Mouse (Mus musculus) cortical plate, adult 2 months (tissue): Measurements from ENCODE around the gene Pde6h. TPM values are rescaled to one million over a fixed set of nuclear protein-coding genes. Genes with fewer than 3 reads are reported as not detected.
A peak's percentile ranks its signal among the peaks of the same experiment; 100 is the strongest.

Experiments used
- H3K27ac ChIP-seq: fragments of 200-500 bp; 2 replicates; pipeline ENCODE4 v1.5.1; 2012; ENCODE audit warnings: low read length, control low read depth, inconsistent platforms; ENCODE audit not compliant: insufficient read depth
- H3K4me1 ChIP-seq: fragments of 200-500 bp; 2 replicates; pipeline ENCODE4 v1.6.1; 2011; ENCODE audit warnings: low read length; ENCODE audit not compliant: control insufficient read depth, insufficient read depth
- H3K4me3 ChIP-seq: fragments of 200-500 bp; 2 replicates; pipeline ENCODE4 v1.5.1; 2011; ENCODE audit warnings: mild to moderate bottlenecking, low read length, control low read depth; ENCODE audit not compliant: insufficient read depth
- CTCF ChIP-seq: fragments of 200-500 bp; IDR thresholded peaks from 2 replicates; pipeline ENCODE4 v1.5.1; 2011; ENCODE audit warnings: mild to moderate bottlenecking, control low read depth, low read length; ENCODE audit not compliant: insufficient read depth; ENCODE audit errors: extremely low read depth
- POLR2A ChIP-seq: fragments of 200-500 bp; IDR thresholded peaks from 2 replicates; pipeline ENCODE4 v1.6.1; 2011; ENCODE audit warnings: mild to moderate bottlenecking, low read length, control low read depth; ENCODE audit not compliant: insufficient read depth; ENCODE audit errors: extremely low read depth
- polyA plus RNA-seq: library from polyadenylated mRNA; depleted of rRNA; stranded (reverse); fragments of >200 nt; gene quantifications from 2 replicates; pipeline ENCODE4 v1.2.3, GENCODE M21; 2012

Gene Pde6h
- polyA plus RNA-seq, 1 experiment, result 0.46 TPM

DNA sequence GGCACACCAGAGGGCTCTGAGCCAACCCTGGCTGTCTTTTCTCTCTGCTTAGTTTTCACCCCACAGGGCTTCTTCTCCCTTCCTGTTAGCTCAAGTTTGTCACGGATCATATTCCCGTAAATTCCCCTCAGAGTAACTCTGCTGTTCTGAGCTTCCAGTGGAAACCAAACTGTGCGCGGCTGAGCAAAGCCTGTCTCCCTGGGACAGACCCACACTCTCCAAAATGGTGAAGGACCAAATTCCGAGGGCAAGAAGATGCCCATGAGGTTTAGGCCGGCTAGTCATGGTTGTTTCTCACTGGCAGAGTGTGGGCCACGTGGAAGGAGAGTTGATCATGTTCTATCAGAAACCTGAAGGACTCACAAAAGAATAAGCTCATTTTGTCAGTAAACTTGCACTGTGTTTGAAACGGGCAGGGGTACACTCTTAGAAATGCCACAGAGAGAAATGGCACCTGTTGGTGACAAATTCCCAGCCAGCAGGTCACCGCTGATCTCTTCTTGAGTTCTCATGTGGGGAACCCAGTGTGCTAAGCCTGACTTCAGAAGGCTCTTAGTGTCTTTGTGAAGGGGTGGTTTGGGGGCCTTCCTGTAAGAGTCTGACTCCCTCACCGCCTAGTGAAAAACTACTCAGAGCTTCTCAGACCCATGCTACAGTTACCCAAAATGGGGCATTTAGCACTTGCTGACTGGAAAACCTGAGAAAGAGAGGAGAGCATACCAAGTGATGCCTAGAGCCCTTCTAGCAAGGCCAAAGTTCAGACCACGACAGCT lies 16.7 kb downstream of the Pde6h start:
- peaks cover 3% of the 10 kb centered on the region for H3K4me1 ChIP-seq
- TF ChIP-seq POLR2A (no peak), CTCF (no peak)
- H3K27ac ChIP-seq, result peak overlapping the region; percentile 90
- no peak overlapping the region for H3K4me3 ChIP-seq

DNA sequence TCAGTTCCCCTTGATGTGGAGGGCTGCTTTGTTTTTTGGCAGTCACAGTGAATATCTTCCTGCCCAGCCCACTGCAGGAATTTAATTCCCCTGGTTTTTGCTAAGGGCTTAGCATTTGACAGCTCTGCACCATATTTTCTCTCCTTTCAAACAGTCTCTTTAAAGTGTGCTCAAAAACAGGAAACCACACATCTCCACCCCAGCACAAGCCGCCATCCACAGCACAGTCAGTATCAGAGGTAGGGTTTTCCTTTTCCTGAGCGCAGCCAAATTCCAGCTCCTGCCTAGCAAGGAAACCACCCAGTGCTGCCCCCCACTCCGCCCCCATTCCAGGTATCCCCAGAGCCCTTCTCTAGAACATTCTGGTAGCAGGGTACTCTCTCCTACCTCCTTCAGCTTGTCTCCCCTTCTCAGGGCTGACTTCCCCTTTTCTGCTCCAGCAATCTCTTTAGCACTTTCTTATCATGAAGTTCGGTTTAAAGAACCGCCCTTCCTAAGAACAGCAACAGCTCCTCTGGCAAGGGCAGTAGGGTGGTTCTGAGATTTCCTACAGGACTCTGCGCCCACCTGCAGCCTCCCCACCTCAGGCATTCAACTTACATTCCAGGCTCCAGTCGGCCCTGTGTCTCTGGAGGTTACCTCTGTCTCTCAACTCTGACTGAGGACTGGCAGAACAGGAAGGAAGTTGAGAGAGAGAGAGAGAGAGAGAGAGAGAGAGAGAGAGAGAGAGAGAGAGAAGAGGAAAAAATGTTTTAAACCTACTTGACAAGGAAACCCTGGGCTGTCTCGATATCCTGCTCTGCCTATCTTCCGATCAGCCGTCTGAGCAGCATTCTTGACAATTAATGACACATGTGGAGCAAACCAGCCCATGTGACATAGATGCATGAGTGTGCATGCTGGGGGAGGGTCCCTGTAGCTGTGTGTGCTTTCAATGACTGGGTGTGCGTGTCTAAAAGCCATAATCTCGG lies 17.7 kb downstream of the Pde6h start, which contains the start of gene Arhgdib:
Gene Arhgdib (minus strand): TSS at position 849 of the 971 bp plus-strand sequence.
- Histone ChIP-seq H3K4me1 (peaks cover 3% of the 10 kb centered on the region), H3K27ac (peak within 1 kb of the TSS; percentile 90), H3K4me3 (no peak within 1 kb of the TSS)
- no peak for TF ChIP-seq CTCF
- no peak for TF ChIP-seq POLR2A

DNA sequence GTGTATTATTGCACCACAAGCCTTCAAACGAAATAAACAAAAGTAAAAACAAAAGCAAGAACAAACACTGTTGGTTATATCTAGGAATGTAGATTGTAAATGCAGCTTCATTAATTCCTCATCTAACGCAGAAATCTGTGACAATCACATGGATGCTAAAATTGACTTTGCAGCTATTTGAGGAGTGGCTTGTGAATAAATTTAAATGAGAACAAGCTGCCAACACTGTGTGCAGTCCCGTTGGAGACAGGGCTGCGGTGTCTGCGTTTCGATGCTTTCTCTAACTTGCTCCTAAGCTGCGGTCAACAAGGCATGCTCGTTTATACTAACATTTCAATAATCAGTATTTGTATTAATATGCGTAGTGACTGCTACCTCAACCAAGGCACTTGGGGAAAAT lies 18.6 kb downstream of the Pde6h start:
- no peak for TF ChIP-seq POLR2A
- no peak for TF ChIP-seq CTCF
- H3K27ac ChIP-seq, result no peak overlapping the region
- peaks cover 3% of the 10 kb centered on the region for H3K4me1 ChIP-seq
- no peak overlapping the region for H3K4me3 ChIP-seq

DNA sequence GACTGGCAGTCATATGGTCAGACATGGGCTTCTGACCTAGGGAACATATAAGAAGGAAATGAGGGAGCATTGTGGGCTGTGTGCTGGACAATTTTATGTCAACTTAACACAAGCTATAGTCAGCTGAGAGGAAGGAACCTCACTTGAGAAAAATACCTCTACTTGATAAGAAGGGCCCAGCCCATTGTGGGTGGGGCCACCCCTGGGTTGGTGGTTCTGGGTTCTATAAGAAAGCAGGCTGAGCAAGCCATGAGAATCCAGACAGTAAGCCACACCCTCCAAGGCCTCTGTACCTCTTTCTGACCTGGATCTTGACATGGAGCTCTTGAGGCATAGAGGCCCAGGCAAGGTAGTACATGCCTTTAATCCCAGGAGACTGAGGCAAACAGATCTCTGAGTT lies 19.8 kb downstream of the Pde6h start:
- TF ChIP-seq POLR2A (no peak), CTCF (no peak)
- Histone ChIP-seq H3K27ac (no peak overlapping the region), H3K4me1 (peaks cover 3% of the 10 kb centered on the region), H3K4me3 (no peak overlapping the region)

DNA sequence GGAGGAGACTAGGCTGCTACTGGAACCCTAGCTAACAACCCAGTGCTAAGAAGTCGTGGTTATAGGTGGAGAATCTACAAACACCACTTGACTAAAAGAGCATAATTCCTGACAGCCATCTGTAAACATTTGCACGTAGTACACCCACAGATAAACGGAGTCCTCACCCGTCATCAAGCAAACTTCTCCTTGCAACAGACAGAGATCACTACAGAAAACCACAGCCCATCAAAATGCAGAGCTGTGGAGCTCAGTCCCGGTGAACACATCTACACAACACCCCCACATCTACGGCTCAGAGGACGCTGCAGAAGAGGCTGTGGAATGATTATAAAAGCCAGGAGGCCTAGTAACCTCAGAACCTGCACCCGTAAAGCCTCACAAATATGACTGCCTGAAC lies 20.9 kb downstream of the Pde6h start:
- no peak for TF ChIP-seq POLR2A
- Histone ChIP-seq H3K27ac (no peak overlapping the region), H3K4me1 (peaks cover 3% of the 10 kb centered on the region), H3K4me3 (no peak overlapping the region)

DNA sequence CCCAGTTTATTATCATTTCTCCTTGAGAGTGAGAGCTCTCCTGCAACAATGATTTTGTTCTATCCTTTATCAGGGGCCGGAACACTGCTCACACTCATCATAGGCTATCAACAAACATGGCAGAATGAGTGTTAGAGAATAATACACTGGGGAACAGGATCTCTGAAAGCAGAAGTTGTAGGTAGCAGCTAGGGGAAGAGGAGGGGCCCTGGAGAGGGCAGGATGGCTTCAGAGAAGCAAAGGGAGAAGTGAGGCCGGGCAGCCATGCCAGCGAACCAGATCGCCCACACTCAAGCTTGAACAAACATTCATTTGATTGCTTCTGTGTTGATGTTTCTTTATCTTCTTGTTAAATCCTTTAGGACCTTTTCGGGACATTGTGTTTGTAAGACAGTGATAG lies 22.6 kb downstream of the Pde6h start:
- TF ChIP-seq POLR2A (no peak), CTCF (no peak)
- H3K4me1 ChIP-seq, result peaks cover 2% of the 10 kb centered on the region
- no peak overlapping the region for H3K27ac ChIP-seq
- no peak overlapping the region for H3K4me3 ChIP-seq

DNA sequence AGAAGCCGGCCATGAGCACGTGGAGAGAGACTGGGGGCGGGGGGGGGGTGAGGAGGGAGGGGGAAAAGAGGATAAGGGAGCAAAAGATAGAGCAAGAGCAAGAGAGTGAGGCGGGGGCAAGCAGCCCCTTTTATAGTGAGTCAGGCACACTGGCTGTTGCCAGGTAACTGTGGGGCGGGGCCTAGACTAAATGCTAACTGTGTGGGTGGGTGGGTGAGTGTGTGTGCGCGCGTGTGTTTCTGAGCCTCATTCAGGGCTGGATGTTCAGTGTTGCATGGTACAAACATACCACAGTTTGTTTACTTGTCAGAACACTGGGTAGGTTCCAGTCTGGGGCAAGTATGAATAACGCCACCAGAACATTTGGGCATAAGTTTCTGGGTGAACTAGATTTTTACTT lies 23.3 kb downstream of the Pde6h start:
- Histone ChIP-seq H3K27ac (no peak overlapping the region), H3K4me1 (no peaks in the 10 kb centered on the region; the same call in 1 of the 2 replicates), H3K4me3 (no peak overlapping the region)
- no peak for TF ChIP-seq CTCF
- TF ChIP-seq POLR2A, result no peak

DNA sequence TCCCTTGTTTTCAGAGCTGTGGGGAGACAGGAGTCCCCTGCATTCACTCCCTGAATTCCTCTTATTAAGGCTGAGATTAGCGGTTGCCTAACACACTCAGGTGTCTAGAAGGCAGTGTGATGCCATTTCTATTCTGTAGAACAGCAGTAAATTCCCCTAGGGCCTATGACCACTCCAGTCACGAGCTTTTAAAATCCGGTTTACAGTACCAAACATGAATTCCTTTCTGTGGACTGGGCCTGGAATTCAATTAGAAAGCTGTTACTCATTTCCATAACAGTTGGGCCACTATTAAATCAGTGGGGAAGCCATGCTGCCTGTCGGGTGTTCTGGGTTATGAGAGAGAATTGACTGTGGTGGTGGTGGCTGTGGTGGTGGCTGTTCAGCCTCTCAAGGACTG lies 24.1 kb downstream of the Pde6h start:
- H3K4me3 ChIP-seq, result no peak overlapping the region
- no peak for TF ChIP-seq CTCF
- no peak for TF ChIP-seq POLR2A
- no peak overlapping the region for H3K27ac ChIP-seq
- H3K4me1 ChIP-seq, result no peaks in the 10 kb centered on the region

DNA sequence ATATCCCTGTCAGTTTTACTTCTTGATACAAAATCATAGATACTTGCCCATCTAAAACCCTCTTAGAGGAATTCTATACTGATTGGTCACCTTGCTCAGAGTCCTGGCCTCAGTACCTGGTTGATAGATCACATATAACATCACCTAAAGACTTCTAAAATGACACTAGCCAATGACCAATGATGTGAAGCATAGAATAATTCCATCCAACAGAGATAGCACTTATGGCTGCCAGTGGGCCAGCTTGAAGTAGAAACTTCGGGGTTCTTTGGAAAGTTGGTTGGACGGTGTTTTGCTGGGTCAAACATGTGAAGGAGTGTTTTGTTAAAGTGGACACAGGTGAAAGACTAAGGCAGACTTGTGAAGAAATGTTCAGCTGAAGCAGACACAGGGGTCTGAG lies 26.5 kb downstream of the Pde6h start:
- no peak overlapping the region for H3K4me3 ChIP-seq
- no peak overlapping the region for H3K27ac ChIP-seq
- no peaks in the 10 kb centered on the region for H3K4me1 ChIP-seq
- TF ChIP-seq CTCF, result no peak
- TF ChIP-seq POLR2A, result no peak

DNA sequence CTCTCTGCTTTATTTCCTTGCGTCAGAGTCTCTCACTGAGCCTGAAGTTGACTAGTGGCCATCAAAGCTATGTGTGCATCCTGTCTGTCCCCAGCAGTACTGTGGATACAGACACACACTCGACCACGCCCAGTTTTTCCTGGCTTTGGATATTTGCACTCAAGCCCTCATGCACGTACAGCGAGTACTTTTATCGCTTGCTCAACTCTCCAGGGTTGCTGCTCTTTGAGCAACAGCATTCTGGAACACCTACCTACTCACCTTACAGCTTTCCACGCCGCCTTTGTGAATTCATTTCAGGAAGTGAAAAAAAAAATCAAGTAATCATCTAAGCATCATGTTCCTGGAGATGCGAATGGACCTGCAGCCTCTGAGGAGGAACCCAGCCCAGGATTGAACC lies 29.3 kb downstream of the Pde6h start:
- no peak overlapping the region for H3K27ac ChIP-seq
- no peak for TF ChIP-seq POLR2A
- no peak for TF ChIP-seq CTCF
- H3K4me3 ChIP-seq, result no peak overlapping the region
- H3K4me1 ChIP-seq, result no peaks in the 10 kb centered on the region

DNA sequence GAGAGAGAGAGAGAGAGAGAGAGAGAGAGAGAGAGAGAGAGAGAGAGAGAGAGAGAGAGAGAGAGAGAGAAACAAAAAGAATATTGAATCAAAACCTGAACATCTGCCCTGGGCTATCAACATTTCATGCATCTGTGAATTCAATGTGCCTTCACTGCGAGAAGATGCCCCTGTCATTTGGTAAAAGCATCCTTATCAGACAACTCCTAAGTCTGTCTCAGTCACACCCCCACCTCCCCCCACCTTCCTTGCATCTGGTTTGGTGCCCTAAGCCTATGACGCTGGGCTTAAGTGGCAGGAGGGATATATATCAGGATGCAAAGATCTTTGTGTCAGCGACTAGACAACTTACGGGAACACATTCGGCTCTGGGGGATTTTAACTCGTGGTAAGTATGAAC lies 30.6 kb downstream of the Pde6h start:
- TF ChIP-seq CTCF, result no peak
- no peak for TF ChIP-seq POLR2A
- H3K27ac ChIP-seq, result no peak overlapping the region
- no peaks in the 10 kb centered on the region for H3K4me1 ChIP-seq
- no peak overlapping the region for H3K4me3 ChIP-seq
